Mouse (Mus musculus): ENCODE measurements around the gene Fnip2.

- no peak for TF ChIP-seq EP300 (IDR thresholded peaks at IDR 0.05; ENCODE audit: low read length)
- no peak for TF ChIP-seq CHD2 (IDR thresholded peaks at IDR 0.05; ENCODE audit: low read length)
- TF ChIP-seq POLR2A (IDR thresholded peaks at IDR 0.05; ENCODE audit: low read depth, low read length) = no peak
- TF ChIP-seq MYC (IDR thresholded peaks at IDR 0.05; ENCODE audit: low read depth, low read length) = no peak
- TF ChIP-seq POLR2AphosphoS2 (IDR thresholded peaks at IDR 0.05; ENCODE audit: low read depth, low read length) = no peak
- no peak for TF ChIP-seq ZNF384 (IDR thresholded peaks at IDR 0.05; ENCODE audit: low read depth, low read length)
- TF ChIP-seq CTCF (conservative IDR thresholded peaks at IDR 0.05 in 1 of 2, IDR thresholded peaks at IDR 0.05 in 1 of 2; ENCODE audit: low read depth in 2 of 2, low read length in 2 of 2) = no peak
- no peak for TF ChIP-seq E2F4 (IDR thresholded peaks at IDR 0.05; ENCODE audit: insufficient replicate concordance, low read depth, low read length)
- no peak for TF ChIP-seq GABPA (IDR thresholded peaks at IDR 0.05; ENCODE audit: insufficient replicate concordance, low read depth, low read length)
- TF ChIP-seq ETS1 (conservative IDR thresholded peaks at IDR 0.05; ENCODE audit: low read depth, low read length) = no peak
- TF ChIP-seq RCOR1 (conservative IDR thresholded peaks at IDR 0.05; ENCODE audit: low read depth, low read length) = no peak
- TF ChIP-seq ZC3H11A (IDR thresholded peaks at IDR 0.05; ENCODE audit: low read depth, low read length) = no peak
- TF ChIP-seq IRF4 (IDR thresholded peaks at IDR 0.05; ENCODE audit: low read depth, low read length) = no peak
Measured at GRCm38 (mm10) chr3:79538342-79538741, 29.3 kb downstream of the Fnip2 start.

All from CH12.LX (cell line).